Mouse (Mus musculus): ENCODE data around the gene Gm3383.
"Not testable (repeated sequence)": the region's sequence is repeated elsewhere in the genome, so short reads cannot be mapped to it uniquely, and the experiment has no call there.

The Gm3383 gene

DNA sequence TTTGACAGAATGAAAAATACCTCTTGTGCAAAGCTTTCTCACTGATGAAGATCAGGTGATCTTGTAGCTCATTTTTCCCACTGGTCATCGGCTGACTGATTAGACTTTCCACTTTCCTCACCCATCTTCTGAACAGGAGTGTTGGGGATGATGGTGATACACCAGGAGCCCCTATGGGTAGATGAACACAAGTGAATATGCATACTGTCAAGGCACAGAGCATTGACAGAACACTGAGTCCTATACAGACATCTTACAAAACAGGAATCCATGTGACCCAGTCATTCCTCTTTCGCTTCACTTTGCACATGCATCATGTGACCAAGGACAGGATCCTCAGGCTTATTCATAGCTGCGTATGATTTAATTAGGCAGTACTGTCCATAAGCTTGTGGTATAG lies at the start of gene Gm3383:
TSS of gene Gm3383 (minus strand) at position 101 of the 400 bp plus-strand sequence.
- DNase-seq (ENCODE audit: low spot score) = not testable (repeated sequence)

DNA sequence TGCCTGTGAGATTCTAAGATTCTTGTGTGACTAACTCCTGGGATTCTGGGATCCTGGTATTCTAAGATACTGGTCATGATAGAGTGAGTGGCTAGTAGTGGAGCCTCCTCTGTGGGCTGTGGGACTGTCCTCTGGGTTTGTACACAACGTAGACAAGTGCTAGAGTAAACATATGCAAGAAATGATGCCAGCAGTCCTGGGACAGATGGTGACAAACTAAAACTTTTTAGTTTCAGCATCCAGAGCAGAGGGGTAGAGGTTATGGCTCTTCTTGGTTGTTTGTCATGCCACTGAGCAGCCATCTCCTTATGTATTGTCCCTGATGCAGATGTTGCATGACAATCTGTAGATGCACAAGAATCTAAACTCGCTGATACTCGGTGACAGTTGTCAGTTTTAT lies 48.1 kb upstream of the Gm3383 start:
- not testable (repeated sequence) for DNase-seq (ENCODE audit: low spot score)

DNA sequence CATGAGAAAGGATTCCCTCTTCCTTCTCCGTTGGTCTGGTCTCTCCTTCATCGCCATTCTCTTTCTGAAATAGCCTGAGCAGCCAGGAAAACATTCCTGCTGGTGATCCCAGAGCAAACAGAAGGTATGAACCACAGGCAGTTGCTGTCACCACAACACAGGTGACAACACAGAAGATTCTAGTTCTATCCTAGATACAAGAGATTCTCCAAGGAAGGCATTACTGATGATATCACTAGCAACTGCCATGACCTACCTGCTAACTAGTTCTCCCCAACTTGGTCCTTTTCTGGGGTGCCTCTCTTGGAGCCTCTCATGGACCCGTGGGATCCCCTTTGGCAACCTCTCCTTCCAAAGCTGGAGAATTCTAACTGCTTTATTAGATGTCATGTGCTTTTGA lies 22.4 kb upstream of the Gm3383 start, which contains the start of gene Gm3424:
TSS of gene Gm3424 (minus strand) at position 101 of the 400 bp plus-strand sequence.
- DNase-seq (ENCODE audit: low spot score) = not testable (repeated sequence)

DNA sequence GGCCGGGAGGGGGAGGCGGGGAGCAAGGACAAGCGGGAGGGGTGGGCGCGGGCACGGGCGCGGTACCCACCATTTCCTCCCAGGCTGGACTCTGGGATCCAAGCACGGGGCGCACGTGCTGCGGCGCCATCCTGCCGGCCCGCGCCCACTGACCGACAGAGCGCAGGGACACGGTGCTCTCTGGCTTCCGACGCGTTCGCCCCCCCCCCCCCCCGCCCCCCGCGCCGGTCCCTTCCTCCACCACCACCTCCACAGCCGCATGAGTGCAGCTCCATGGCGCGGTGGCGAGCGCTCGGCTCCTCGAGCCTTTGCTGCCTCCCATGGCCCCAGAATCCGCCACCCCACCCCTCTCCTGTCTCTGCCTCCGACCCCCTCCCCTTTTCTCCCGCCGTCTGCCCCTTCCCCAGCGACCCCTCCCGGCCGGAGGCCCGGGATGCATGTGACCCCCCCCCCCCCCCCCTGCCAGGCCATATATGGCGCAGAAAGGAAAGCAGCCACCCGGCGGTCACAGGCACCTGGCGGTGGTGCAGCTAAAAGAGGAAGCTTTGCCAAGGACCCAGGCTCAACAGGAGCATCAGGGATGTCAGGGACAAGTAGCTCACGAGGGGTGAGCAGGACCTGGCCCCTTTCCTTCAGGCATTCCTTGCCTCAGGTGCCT lies 5.0 kb upstream of the Gm3383 start:
- DNase-seq (ENCODE audit: low spot score) = not testable (repeated sequence)

- DNase-seq (ENCODE audit: low spot score) = not testable (repeated sequence)
These were observed 66.3 kb downstream of the Gm3383 start, which contains the start of gene Gm3373 for GRCm38 (mm10) chr14:5741477-5741876. Gene Gm3373 (minus strand): TSS chr14:5741577.

- not testable (repeated sequence) for DNase-seq (ENCODE audit: low spot score)
These were observed 120.4 kb downstream of the Gm3383 start, which contains the start of gene Gm9603 for GRCm38 (mm10) chr14:5687357-5687756. Gene Gm9603 (minus strand): TSS chr14:5687457.

- not testable (repeated sequence) for DNase-seq (ENCODE audit: low spot score)
These were observed 174.9 kb downstream of the Gm3383 start, which contains the start of gene Gm8265 for GRCm38 (mm10) chr14:5632928-5633327. Gene Gm8265 (minus strand): TSS chr14:5633028.

Measured in lung, postnatal 25 days (tissue).